In genomic region chr17:36923491-36923890, GRCm38 (mm10) we compare ENCODE assay signal across 24 mouse cellular contexts. TPM values are rescaled to one million over a fixed set of nuclear protein-coding genes. Genes with fewer than 3 reads are reported as not detected.
"Had no signal": no experiment of that assay in that cellular context is flagged by ENCODE, and none has a peak within 500 bp of the region (broad histone marks: within the 10 kb centered on the region; RNA-seq: fewer than 3 reads in every experiment).

No protein-coding gene starts in this region.

- H3K27ac ChIP-seq: lung, embryonic 15.5 days; macrophage; midbrain, embryonic 13.5 days; midbrain, embryonic 15.5 days; neural tube, embryonic 12.5 days; stomach, embryonic 15.5 days; stomach, postnatal 0 days had no signal

- H3K27me3 ChIP-seq: lung, embryonic 15.5 days; midbrain, embryonic 13.5 days; midbrain, embryonic 15.5 days; neural tube, embryonic 12.5 days; stomach, embryonic 15.5 days had no signal

- H3K4me1 ChIP-seq: lung, embryonic 15.5 days; megakaryocyte, embryonic 14.5 days; midbrain, embryonic 13.5 days; midbrain, embryonic 15.5 days; neural tube, embryonic 12.5 days; stomach, embryonic 15.5 days had no signal

- H3K9me3 ChIP-seq: lung, embryonic 15.5 days; megakaryocyte, embryonic 14.5 days; midbrain, embryonic 13.5 days; midbrain, embryonic 15.5 days; neural tube, embryonic 12.5 days; stomach, embryonic 15.5 days had no signal

- H3K9ac ChIP-seq: lung, embryonic 15.5 days; midbrain, embryonic 13.5 days; midbrain, embryonic 15.5 days; neural tube, embryonic 12.5 days; stomach, embryonic 15.5 days had no signal

- DNase-seq: lung, adult 2 months; lung, postnatal 14 days; lung, postnatal 36 days; right cerebral cortex, postnatal 14 days; thymus, adult 2 months; thymus, postnatal 25 days; thymus, postnatal 4 days had no signal

- H3K4me3 ChIP-seq: lung, embryonic 15.5 days; megakaryocyte, embryonic 14.5 days; midbrain, embryonic 13.5 days; midbrain, embryonic 15.5 days; neural tube, embryonic 12.5 days; stomach, embryonic 15.5 days had no signal

- H3K36me3 ChIP-seq: lung, embryonic 15.5 days; midbrain, embryonic 13.5 days; midbrain, embryonic 15.5 days; neural tube, embryonic 12.5 days; stomach, embryonic 15.5 days had no signal

RNA-seq across cellular contexts. Expression of gene Rnf39, which starts 19.2 kb away (rescaled TPM):
- total RNA-seq: megakaryocyte progenitor cell, adult 5-6 weeks; monocyte, adult 5-6 weeks had no signal
- polyA plus RNA-seq: macrophage had no signal

RNA-seq across cellular contexts. Expression of gene Trim31, which starts 25.6 kb away (rescaled TPM):
- total RNA-seq: megakaryocyte progenitor cell, adult 5-6 weeks; midbrain, postnatal 0 days; monocyte, adult 5-6 weeks; neutrophil, adult 5-6 weeks had no signal
- polyA plus RNA-seq: lung, adult 2 months; lung, postnatal 0 days; macrophage; midbrain, embryonic 11.5 days; midbrain, embryonic 13.5 days; midbrain, embryonic 15.5 days; midbrain, postnatal 0 days; neural tube, embryonic 12.5 days; neural tube, embryonic 14.5 days; spleen, adult 2 months; urinary bladder, adult 2 months had no signal

RNA-seq across cellular contexts. Expression of gene Trim40, which starts 33.6 kb away (rescaled TPM):
- total RNA-seq: megakaryocyte progenitor cell, adult 5-6 weeks; midbrain, postnatal 0 days; monocyte, adult 5-6 weeks; neutrophil, adult 5-6 weeks had no signal
- polyA plus RNA-seq: lung, embryonic 15.5 days; lung, postnatal 0 days; macrophage; midbrain, embryonic 11.5 days; midbrain, embryonic 13.5 days; midbrain, embryonic 15.5 days; neural tube, embryonic 12.5 days; neural tube, embryonic 14.5 days had no signal
